Mouse (Mus musculus) forebrain, postnatal 0 days (tissue): ENCODE results near the gene Poln. TPM values are rescaled to one million over a fixed set of nuclear protein-coding genes. Genes with fewer than 3 reads are reported as not detected.

ENCODE experiments used
- ATAC-seq: fragments of 200-750 bp; cut with Nextera tagmentation; 2 replicates; pipeline ENCODE4 v1.8.0; 2017; ENCODE audit warnings: mild to moderate bottlenecking, moderate library complexity
- DNase-seq: peaks from one replicate; pipeline ENCODE4 v3.0.0-alpha.2; 2015
- H3K27ac ChIP-seq: fragments of 300-500 bp; sonication (generic); 2 replicates; pipeline ENCODE4 v1.5.1; 2014; ENCODE audit warnings: low read depth, mild to moderate bottlenecking, antibody characterized with exemption, low read length, moderate library complexity, mixed read lengths
- H3K27me3 ChIP-seq: fragments of 300-500 bp; sonication (generic); 2 replicates; pipeline ENCODE4 v1.6.1; 2014; ENCODE audit warnings: mild to moderate bottlenecking, low read length, mixed read lengths; ENCODE audit not compliant: insufficient read depth
- H3K36me3 ChIP-seq: fragments of 300-500 bp; sonication (generic); 2 replicates; pipeline ENCODE4 v1.6.1; 2014; ENCODE audit warnings: mild to moderate bottlenecking, moderate library complexity; ENCODE audit not compliant: insufficient read depth
- H3K4me1 ChIP-seq: fragments of 300-500 bp; sonication (generic); 2 replicates; pipeline ENCODE4 v1.6.1; 2014; ENCODE audit warnings: antibody characterized with exemption; ENCODE audit not compliant: insufficient read depth
- H3K4me2 ChIP-seq: fragments of 300-500 bp; sonication (generic); 2 replicates; pipeline ENCODE4 v1.6.1; 2014; ENCODE audit warnings: low read depth, mild to moderate bottlenecking, moderate library complexity
- H3K4me3 ChIP-seq: fragments of 300-500 bp; sonication (generic); 2 replicates; pipeline ENCODE4 v1.5.1; 2014; ENCODE audit warnings: low read depth, low read length, mixed read lengths
- H3K9ac ChIP-seq: fragments of 300-500 bp; sonication (generic); 2 replicates; pipeline ENCODE4 v1.6.1; 2014; ENCODE audit warnings: mild to moderate bottlenecking
- H3K9me3 ChIP-seq: fragments of 300-500 bp; sonication (generic); 2 replicates; pipeline ENCODE4 v1.6.1; 2016; ENCODE audit warnings: low read length
- CTCF ChIP-seq: sonication (generic); IDR thresholded peaks from 2 replicates; pipeline ENCODE4 v1.5.1; 2016; ENCODE audit warnings: antibody characterized with exemption, control low read depth, low read depth
- WGBS: fragments of 180-500 bp; shearing (Covaris S2); extraction: QIAGEN DNeasy Blood & Tissue Kit; methylation state at CpG from one replicate; pipeline ENCODE4 v1.1.7; 2014; 5-methylcytosine and 5-hydroxymethylcytosine counted together
- polyA plus RNA-seq: library from polyadenylated mRNA; unstranded; fragments of >200 nt; fragmentation: Nextera tagmentation; extraction: Ambion mirVana; gene quantifications from 2 replicates; pipeline ENCODE4 v1.2.1, GENCODE M21; 2015
- total RNA-seq: library from RNA; depleted of rRNA; stranded (reverse); fragments of >200 nt; gene quantifications from 2 replicates; pipeline ENCODE4 v1.2.3, GENCODE M21; 2014

Poln gene
- total and polyA plus RNA-seq, 2 experiments from 2014 or later, result 0.05 to 0.48 TPM

GRCm38 (mm10) chr5:34177821-34178220 is 8.6 kb upstream of the Poln start:
- no peaks in the 10 kb centered on the region for H3K4me1 ChIP-seq
- TF ChIP-seq CTCF, result no peak
- ATAC-seq (no peak), DNase-seq (no peak)
- no peak overlapping the region for H3K27ac ChIP-seq
- H3K9me3 ChIP-seq, result no peaks in the 10 kb centered on the region
- H3K27me3 ChIP-seq, result no peaks in the 10 kb centered on the region
- 90% methylated on average over 4 of the region's 4 CpGs for WGBS
- H3K4me2 ChIP-seq, result no peak overlapping the region
- no peak overlapping the region for H3K4me3 ChIP-seq
- H3K36me3 ChIP-seq, result peaks cover 73% of the 10 kb centered on the region
- H3K9ac ChIP-seq, result no peak overlapping the region

- Histone ChIP-seq H3K4me2 (no peak overlapping the region), H3K4me1 (no peaks in the 10 kb centered on the region), H3K9me3 (no peaks in the 10 kb centered on the region), H3K27me3 (no peaks in the 10 kb centered on the region), H3K36me3 (peaks cover 67% of the 10 kb centered on the region), H3K4me3 (no peak overlapping the region), H3K27ac (no peak overlapping the region), H3K9ac (no peak overlapping the region)
- 97% methylated on average over 2 of the region's 2 CpGs for WGBS
- ATAC-seq, result no peak
- no peak for DNase-seq
- no peak for TF ChIP-seq CTCF
These were observed 7.8 kb upstream of the Poln start for GRCm38 (mm10) chr5:34177091-34177490.

- Histone ChIP-seq H3K36me3 (peaks cover 63% of the 10 kb centered on the region), H3K9ac (no peak overlapping the region), H3K27me3 (no peaks in the 10 kb centered on the region), H3K4me3 (no peak overlapping the region), H3K4me2 (no peak overlapping the region), H3K9me3 (no peaks in the 10 kb centered on the region), H3K27ac (no peak overlapping the region), H3K4me1 (no peaks in the 10 kb centered on the region)
- ATAC-seq (no peak), DNase-seq (no peak)
- no peak for TF ChIP-seq CTCF
- 63% methylated on average over 10 of the region's 10 CpGs for WGBS
These were observed 7.4 kb upstream of the Poln start for GRCm38 (mm10) chr5:34176691-34177090.

GRCm38 (mm10) chr5:34175403-34175694 is 6.1 kb upstream of the Poln start:
- Histone ChIP-seq H3K36me3 (peaks cover 61% of the 10 kb centered on the region), H3K9ac (no peak overlapping the region), H3K4me1 (no peaks in the 10 kb centered on the region), H3K4me2 (no peak overlapping the region), H3K27me3 (no peaks in the 10 kb centered on the region), H3K27ac (no peak overlapping the region), H3K4me3 (no peak overlapping the region), H3K9me3 (no peaks in the 10 kb centered on the region)
- TF ChIP-seq CTCF, result no peak
- WGBS, result 18% methylated on average over 5 of the region's 5 CpGs
- DNase-seq, result no peak
- ATAC-seq, result no peak

GRCm38 (mm10) chr5:34174550-34175402 is 5.5 kb upstream of the Poln start:
- no peaks in the 10 kb centered on the region for H3K27me3 ChIP-seq
- DNase-seq (no peak), ATAC-seq (no peak)
- no peak for TF ChIP-seq CTCF
- H3K9me3 ChIP-seq, result no peaks in the 10 kb centered on the region
- WGBS, result 74% methylated on average over 5 of the region's 5 CpGs
- H3K36me3 ChIP-seq, result peaks cover 57% of the 10 kb centered on the region
- H3K4me3 ChIP-seq, result no peak overlapping the region
- no peak overlapping the region for H3K4me2 ChIP-seq
- no peak overlapping the region for H3K27ac ChIP-seq
- no peaks in the 10 kb centered on the region for H3K4me1 ChIP-seq
- H3K9ac ChIP-seq, result no peak overlapping the region

- Histone ChIP-seq H3K4me2 (no peak overlapping the region), H3K9ac (no peak overlapping the region), H3K4me1 (no peaks in the 10 kb centered on the region), H3K36me3 (peaks cover 56% of the 10 kb centered on the region), H3K9me3 (no peaks in the 10 kb centered on the region), H3K4me3 (no peak overlapping the region), H3K27ac (no peak overlapping the region), H3K27me3 (no peaks in the 10 kb centered on the region)
- 91% methylated on average over 2 of the region's 2 CpGs for WGBS
- no peak for TF ChIP-seq CTCF
- no peak for ATAC-seq
- no peak for DNase-seq
These were observed 4.8 kb upstream of the Poln start for GRCm38 (mm10) chr5:34174021-34174420.

GRCm38 (mm10) chr5:34170726-34171125 is 1.5 kb upstream of the Poln start:
- Histone ChIP-seq H3K9ac (no peak overlapping the region), H3K27me3 (no peaks in the 10 kb centered on the region), H3K4me1 (no peaks in the 10 kb centered on the region), H3K27ac (peak overlapping the region; percentile 40), H3K36me3 (peaks cover 28% of the 10 kb centered on the region), H3K4me2 (no peak overlapping the region), H3K9me3 (no peaks in the 10 kb centered on the region), H3K4me3 (no peak overlapping the region)
- DNase-seq (no peak), ATAC-seq (no peak)
- TF ChIP-seq CTCF, result no peak
- 80% methylated on average over 4 of the region's 4 CpGs for WGBS
